Mouse (Mus musculus): ENCODE measurements around the gene Dph5.
A peak's percentile ranks its signal among the peaks of the same experiment; 100 is the strongest.

Dph5 gene

DNA sequence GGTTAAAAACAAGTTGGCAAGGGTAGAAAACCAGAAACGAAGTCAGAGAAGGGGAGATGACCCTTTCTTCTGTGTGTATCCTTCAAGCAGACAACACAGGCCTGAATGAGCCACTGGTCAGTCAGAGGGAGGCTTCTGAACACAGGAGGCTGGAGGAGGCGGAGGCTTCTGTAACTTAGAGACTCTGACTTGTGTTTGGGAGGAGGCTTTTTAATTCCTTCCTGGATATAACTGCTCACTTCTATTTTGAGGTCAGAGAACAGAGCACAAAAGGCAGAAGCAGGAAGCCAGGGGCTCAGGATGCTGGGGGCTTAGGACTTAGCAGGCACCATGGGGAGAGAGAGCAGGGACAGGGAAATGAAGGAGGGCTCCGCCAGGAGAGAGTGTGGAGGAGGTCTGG lies 63.6 kb downstream of the Dph5 start:
- no peak for DNase-seq (ENCODE audit: low spot score in 2 of 2)

GRCm38 (mm10) chr3:115952356-115952755 lies 64.7 kb downstream of the Dph5 start:
- DNase-seq (ENCODE audit: low spot score in 2 of 2) = no peak

- DNase-seq (ENCODE audit: low spot score in 2 of 2) = no peak
These were observed 65.5 kb downstream of the Dph5 start for GRCm38 (mm10) chr3:115953088-115953487.

DNA sequence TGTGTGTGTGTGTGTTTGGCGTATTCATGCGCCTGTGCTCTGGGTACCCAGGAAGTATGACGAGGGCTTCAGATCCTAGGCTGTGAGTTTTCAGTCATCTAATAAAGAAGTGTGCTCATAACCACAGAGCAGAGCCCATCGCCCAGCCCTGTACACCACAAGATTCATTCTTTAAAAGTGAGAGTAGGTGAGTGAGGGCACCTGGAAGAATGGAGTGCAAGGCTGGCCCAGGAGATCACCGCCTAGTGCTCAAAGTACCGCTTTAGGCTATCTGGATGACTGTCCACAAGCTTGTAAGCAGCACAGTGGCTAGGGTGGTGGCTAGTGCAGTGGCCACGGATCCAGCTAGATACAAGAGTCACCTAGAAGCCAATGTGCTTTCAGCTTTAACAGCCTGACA lies 69.6 kb downstream of the Dph5 start:
- no peak for DNase-seq (ENCODE audit: low spot score in 2 of 2)

DNA sequence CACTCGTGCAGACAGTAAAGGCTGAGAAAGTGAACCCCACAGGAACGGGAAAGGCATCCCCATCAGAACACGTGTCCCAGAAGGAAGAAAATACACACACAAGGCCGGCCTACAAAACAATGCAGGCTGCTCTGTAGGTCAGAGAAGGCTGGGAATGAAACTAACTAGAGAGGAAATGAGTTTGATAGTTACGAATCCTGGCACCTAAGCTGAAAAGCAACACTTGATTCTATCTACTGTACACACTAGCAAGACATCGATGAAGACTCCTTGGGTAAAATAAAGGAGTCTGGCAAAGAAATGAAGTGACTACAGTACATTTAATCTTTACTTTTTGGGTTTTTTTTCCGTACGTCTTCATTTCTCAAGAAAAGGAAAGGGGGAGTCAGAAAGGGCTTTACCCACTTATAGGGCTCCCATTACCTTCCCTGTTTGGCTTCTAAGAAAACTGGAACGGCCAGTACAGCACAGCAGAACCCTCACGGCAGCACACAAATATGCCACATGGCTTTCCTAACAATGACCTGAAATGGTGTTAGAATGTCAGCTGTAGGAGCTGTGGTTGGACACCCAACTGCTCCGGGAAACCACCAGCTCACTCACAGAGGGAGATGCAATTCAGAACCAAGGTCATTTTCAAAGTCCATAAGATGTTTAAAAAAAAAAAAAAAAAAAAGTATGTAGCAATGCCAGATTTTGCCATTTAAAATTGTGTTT lies 73.8 kb downstream of the Dph5 start:
- DNase-seq (ENCODE audit: low spot score in 2 of 2) = no peak

- DNase-seq (ENCODE audit: low spot score in 2 of 2) = no peak
These were observed 74.4 kb downstream of the Dph5 start for GRCm38 (mm10) chr3:115962028-115962415.

GRCm38 (mm10) chr3:115963597-115963996 lies 76.0 kb downstream of the Dph5 start:
- DNase-seq (ENCODE audit: low spot score in 2 of 2) = no peak

- no peak for DNase-seq (ENCODE audit: low spot score in 2 of 2)
These were observed 76.4 kb downstream of the Dph5 start for GRCm38 (mm10) chr3:115964071-115964470.

DNA sequence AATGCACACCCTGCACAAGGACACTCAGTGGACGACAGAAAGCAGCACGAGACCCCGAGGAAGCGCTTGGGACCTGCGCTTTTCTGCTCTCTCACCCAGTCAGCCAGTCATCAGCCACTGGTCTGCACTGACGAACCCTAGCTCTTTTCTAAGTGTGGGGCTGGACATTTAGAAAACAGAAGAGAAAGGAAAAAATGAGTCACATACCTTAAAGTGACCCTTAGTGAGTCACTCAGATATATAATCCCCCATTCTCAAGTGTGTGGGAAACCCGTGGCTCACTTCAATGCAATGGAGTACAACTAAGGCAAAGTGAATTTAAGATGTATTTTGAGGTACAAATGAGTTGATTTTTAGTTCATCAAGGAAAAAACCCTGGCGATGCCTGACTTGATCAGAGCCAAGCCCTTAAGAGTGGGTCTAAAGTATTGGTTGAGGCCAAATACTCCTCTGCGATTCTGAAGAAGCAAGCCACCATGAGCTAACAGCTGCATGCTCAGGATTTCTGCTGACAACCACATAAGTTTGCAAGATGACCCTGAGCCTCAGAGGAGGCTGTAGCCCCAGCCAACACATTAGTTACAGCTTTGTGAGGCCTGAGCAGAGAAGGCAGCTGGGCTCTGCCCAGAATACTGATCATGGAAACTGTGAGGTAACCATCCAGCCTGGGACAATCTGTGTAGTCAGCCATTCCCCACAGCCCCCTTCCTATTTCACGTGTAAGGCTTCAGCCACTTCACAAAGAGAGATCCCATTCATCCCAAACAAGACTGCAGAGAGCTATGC lies 81.3 kb downstream of the Dph5 start:
- no peak for DNase-seq (ENCODE audit: low spot score in 2 of 2)

GRCm38 (mm10) chr3:115971045-115971785 lies 83.6 kb downstream of the Dph5 start:
- no peak for DNase-seq (ENCODE audit: low spot score in 2 of 2)

GRCm38 (mm10) chr3:115971891-115972646 lies 84.4 kb downstream of the Dph5 start:
- DNase-seq (ENCODE audit: low spot score in 2 of 2) = no peak

- no peak for DNase-seq (ENCODE audit: low spot score in 2 of 2)
These were observed 86.6 kb downstream of the Dph5 start for GRCm38 (mm10) chr3:115974228-115974627.

DNA sequence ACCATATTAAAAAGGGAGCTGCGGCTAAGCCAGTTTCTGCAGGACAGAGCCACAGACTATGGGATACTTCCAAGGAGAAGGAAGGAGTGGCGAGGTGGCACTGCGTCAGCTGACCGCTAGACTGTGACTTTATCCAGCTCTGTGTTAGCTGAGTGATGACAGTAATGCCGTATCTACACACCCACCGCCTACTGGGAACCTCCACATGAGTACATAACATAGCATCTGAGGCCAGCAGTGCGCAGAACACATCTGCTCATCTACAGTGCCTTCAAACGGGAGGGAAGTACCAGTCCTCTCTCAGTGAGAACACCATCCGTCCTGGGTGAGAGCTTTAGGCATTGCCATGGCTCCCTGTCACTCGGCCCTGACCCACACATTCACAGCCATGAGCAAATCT lies 87.4 kb downstream of the Dph5 start:
- no peak for DNase-seq (ENCODE audit: low spot score in 2 of 2)

- DNase-seq (ENCODE audit: low spot score in 2 of 2) = no peak
These were observed 91.4 kb downstream of the Dph5 start for GRCm38 (mm10) chr3:115979000-115979399.

DNA sequence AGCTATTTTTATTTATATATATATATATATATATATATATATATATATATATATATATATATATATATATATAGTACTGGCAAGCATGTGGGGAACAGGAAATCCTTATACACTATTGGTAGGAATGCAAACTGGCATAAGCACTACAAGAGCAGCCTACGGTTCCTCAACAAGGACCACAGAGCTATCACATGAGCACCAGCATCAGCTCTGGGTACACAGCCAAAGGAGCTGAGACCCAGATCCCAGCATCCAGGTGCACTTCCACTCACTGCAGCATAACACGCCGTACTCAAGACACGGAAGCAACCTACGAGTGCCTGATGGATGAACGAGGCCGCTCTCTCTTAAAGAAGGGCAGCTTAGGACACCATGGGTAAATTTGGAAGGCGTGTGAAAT lies 95.6 kb downstream of the Dph5 start:
- DNase-seq (ENCODE audit: low spot score in 2 of 2) = peak in 1 of 2 experiments; percentile 27
